Mouse (Mus musculus) spleen, adult 2 months (tissue): ENCODE results near the gene Shroom3.

Source experiments
- CTCF ChIP-seq: fragments of 200-500 bp; IDR thresholded peaks from 2 replicates; pipeline ENCODE4 v1.5.1; 2011; ENCODE audit warnings: mild to moderate bottlenecking, inconsistent platforms; ENCODE audit not compliant: insufficient read depth, insufficient read length, insufficient replicate concordance; ENCODE audit errors: extremely low read depth
- POLR2A ChIP-seq: fragments of 200-500 bp; IDR thresholded peaks from 2 replicates; pipeline ENCODE4 v1.6.1; 2011; ENCODE audit warnings: low read depth, low read length, inconsistent platforms

- no peak for TF ChIP-seq POLR2A
- TF ChIP-seq CTCF: no peak
Observed at GRCm38 (mm10) chr5:92781082-92781481, 97.8 kb downstream of the Shroom3 start.
